Mouse (Mus musculus) brain, embryonic 14.5 days (tissue): ENCODE data around the gene Trim58. TPM values are rescaled to one million over a fixed set of nuclear protein-coding genes. Genes with fewer than 3 reads are reported as not detected.

Experiments used
- DNase-seq: peaks from one replicate; pipeline ENCODE4 v3.0.0-alpha.2; 2011; ENCODE audit warnings: low read depth
- CTCF ChIP-seq: fragments of 200-500 bp; IDR thresholded peaks from 2 replicates; pipeline ENCODE4 v1.5.1; 2012; ENCODE audit warnings: inconsistent platforms, mild to moderate bottlenecking, moderate library complexity, borderline replicate concordance; ENCODE audit not compliant: insufficient read depth, insufficient read length; ENCODE audit errors: extremely low read depth
- POLR2A ChIP-seq: fragments of 200-500 bp; IDR thresholded peaks from 2 replicates; pipeline ENCODE4 v1.6.1; 2012; ENCODE audit warnings: mild to moderate bottlenecking, inconsistent platforms, borderline replicate concordance; ENCODE audit not compliant: poor library complexity, insufficient read depth, insufficient read length, severe bottlenecking; ENCODE audit errors: extremely low read depth
- polyA plus RNA-seq: library from polyadenylated mRNA; depleted of rRNA; stranded (reverse); fragments of >200 nt; gene quantifications from 2 replicates; pipeline ENCODE4 v1.2.3, GENCODE M21; 2012

The Trim58 gene
- polyA plus RNA-seq, 1 experiment, result 0.11 TPM

DNA sequence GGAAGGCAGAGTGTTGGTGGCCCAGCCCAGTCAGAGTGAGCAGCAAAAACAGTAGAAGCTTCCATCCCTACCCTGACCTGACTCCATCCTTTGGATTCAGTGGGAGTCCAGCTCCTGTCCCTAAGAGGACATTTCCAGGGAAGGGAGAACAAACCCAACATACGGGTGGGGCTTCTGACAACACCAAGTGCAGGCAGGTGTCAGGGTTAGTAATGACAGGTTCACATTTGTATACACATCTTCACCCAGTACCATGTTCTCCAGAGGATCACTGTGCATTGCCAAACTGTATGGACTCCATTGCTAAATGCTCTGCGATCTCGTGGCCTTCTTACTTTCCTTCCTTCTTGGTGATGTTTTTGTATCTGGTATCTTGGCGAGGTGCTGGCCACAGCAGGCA lies 24.3 kb upstream of the Trim58 start, which contains the start of gene 2210407C18Rik:
TSS of gene 2210407C18Rik (minus strand) at position 101 of the 400 bp plus-strand sequence.
- TF ChIP-seq POLR2A, result no peak
- no peak for TF ChIP-seq CTCF
- DNase-seq, result no peak

DNA sequence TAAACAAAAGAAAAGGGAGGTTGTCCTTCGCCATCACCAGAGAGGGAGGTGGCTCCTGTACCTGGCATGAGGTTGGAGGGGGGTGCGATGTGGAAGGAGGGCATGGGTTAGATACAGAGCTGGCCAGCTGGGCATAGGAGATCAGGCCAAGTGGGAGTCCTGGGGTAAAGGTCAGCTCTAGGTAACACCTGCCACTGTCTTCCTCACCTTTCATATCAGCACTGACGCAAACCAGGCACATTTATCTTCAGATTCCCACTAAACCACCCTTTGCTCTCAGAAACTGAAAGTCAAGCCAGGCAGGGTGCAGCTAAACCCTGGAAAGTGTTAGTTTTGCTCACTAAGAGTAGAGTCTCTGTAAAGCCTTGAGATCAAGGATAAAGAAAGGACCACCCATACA lies 21.9 kb upstream of the Trim58 start:
- DNase-seq, result no peak
- no peak for TF ChIP-seq CTCF

DNA sequence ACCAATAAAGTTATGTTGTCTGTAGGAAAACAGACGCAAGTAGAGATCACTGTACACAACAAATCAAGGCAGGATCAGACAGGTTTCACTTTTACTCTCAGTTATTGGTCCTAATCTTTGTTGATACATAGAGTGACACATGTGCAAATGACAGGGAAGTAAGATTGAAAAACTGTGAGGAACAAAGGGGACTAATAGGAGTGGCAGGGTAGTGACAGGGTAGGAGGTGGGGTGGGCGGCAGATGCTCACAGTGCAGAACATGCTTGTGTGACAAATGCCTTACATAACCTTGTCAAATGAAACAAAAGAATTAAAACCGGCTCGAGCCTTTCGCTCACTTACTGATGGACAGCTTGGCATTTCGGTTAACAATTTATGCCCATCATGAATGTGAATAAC lies 21.5 kb upstream of the Trim58 start:
- peak; percentile 31 for DNase-seq
- TF ChIP-seq CTCF, result no peak

DNA sequence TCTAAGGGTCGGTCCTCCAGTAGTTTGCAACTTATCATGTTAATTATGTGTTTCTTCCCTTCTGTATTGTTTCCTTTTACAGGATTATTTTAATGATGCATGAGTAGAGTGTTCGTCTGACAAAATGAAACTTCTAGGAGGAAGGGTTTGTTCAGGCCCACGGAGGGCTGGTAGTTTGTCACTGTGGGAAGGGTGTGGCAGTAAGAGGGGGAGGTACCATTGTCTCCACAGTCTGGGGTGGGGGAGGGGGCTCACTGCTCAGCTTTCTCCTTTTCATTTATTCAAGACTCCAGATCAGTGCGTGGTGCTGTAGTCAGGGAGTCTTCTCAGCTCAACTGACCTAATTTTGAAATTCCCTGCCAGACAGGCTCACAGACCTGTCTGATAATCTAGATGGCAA lies 14.1 kb upstream of the Trim58 start:
- no peak for DNase-seq
- TF ChIP-seq POLR2A (no peak), CTCF (no peak)

DNA sequence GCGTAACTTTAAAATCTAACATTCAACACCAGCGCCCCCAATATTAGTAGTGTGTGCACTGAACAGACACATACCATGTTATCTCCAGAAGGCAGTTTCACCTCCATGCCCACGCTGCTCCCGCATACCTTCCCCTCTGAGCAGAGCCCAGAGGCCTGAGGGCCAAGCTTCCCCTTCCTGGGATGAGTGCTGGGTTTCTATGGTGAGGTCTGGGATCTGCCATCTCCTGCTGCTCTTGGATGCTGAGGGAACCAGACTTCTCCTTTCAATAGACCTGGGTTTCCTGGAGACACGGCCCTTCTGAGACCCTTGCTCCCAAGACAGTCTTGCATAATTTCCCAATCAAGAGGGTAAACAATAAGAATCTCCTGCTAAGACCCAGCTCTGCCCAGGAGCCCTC lies 9.9 kb upstream of the Trim58 start, which contains the start of gene Olfr323:
TSS of gene Olfr323 (minus strand) at position 101 of the 400 bp plus-strand sequence.
- DNase-seq, result no peak
- TF ChIP-seq CTCF (no peak), POLR2A (no peak)

DNA sequence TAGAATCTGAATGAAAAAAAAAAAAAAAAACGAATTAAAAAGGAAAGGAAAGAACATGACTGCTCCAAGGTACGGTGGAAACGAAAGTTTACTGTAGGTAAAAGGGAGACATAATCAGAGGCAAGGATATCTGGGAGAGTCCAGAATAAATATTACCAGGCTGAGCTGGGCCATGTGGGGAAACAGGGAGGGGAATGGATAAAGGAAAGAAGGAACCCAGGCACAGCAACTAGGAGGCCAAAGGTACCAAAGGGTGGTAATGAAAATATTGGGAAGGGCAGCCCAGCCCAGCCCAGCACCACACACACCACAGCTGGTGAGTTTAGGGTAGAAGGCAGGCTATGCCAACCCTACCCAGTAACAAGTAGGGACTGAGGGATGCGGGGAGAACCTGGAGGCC lies 5.4 kb upstream of the Trim58 start:
- DNase-seq, result no peak
- TF ChIP-seq CTCF (no peak), POLR2A (no peak)

DNA sequence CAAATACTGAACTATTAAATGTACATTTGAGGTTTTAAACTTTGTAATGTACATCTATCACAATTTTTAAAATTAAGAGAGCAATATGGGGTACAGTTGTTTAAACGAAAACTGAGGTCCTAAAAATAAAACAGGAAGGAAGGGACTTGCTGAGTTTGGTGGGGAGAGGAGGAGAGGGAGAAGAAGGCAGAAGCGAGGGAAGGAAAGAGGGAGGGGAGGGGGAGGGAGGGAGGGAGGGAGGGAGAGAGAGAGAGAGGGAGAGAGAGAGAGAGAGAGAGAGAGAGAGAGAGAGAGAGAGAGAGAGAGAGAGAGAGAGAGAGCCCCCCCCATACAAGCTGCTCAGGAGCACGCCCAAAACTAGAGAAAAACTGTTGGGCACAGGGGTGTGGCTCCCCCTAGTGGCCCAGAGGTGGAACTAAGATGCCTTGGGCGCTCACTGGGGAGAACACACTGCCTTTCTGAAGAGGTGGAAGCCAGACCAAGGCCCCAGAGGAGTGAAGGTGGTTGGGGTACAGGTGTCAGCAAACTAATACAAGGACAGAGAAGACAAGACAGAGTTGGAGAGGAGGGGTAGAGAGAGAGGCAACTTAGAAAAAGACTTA lies 3.8 kb upstream of the Trim58 start:
- TF ChIP-seq POLR2A (no peak), CTCF (peak; percentile 90)
- DNase-seq, result peak; percentile 66

DNA sequence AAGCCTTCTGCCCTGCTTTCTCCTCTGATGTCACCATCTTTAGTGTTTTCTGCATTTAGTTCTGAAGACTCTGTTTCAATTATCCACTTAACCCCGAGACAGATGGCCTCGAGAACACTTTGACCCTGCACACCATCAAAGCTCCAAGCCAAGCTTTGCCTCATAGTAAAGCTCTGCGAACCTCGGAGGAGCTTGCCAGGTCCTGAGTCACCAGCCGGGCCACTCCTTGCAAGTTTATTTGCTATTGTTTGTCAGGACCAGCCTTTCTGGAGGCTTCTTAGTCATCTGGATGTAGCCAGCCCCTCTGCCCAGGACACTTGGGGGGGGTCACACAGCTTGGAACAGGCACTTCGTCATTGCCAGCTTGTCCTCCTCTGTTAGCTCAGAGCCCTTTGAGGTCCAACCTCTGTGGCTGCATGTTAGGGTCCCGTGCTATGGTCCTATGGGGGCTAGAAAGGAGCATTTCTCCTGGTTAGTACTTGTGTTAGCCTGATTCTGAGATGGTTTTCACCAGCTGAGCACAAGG lies 2.0 kb upstream of the Trim58 start:
- no peak for DNase-seq
- TF ChIP-seq CTCF (no peak), POLR2A (no peak)

DNA sequence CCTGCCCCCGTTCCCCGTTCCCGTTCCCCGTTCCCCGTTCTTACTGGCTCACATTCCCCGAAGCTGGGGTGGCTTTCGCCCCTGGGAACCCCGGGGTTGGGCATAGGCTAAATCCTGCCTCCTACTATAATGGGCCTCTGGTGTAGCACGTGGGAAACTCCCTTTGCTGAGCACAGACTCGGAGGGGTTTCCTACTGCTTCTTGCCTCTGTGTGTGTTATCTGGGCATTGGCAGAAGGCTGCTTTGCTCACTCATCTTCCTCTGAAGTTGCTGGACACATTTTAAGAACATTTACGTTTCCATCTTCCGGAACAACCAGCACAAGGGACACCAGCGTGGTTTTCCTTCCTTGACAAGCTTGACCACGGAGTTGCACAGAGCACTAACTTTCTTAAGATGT lies 792 bp downstream of the Trim58 start:
- no peak for DNase-seq
- TF ChIP-seq POLR2A (no peak), CTCF (no peak)

DNA sequence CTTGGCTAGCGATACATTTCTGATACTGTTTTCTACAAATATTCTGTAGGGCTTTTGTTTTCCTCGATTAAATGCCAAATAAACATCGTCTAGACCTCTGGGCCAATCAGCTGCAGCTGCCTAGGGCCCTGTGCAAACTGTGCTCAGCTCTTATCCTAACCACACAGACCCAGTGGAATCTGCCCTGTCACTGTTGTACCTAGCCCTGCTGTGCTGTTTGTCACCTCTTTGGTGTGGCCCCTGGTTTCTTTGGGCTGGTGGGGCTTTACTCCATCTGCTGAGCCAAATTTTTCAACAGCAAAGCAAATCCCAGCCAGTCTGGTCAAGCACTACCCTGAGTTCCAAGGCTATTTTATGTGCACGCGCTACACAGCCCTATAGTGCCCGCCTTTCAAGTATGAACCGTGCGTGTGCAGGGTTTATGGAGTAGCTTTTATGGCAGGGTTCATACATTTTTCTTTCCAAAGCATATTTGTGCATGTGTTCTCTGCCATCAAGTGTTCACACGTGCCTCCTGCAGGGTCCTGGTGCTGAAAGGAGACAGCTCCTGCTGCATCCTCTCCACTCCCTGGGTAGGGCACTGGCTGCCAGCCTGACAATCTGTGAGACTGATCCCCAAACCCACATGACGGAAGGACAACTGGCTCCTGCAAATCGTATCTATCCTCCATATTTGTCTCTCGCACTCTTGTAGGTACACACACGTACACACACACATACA lies 1.5 kb downstream of the Trim58 start:
- DNase-seq, result peak; percentile 22
- TF ChIP-seq POLR2A, result no peak
- no peak for TF ChIP-seq CTCF

DNA sequence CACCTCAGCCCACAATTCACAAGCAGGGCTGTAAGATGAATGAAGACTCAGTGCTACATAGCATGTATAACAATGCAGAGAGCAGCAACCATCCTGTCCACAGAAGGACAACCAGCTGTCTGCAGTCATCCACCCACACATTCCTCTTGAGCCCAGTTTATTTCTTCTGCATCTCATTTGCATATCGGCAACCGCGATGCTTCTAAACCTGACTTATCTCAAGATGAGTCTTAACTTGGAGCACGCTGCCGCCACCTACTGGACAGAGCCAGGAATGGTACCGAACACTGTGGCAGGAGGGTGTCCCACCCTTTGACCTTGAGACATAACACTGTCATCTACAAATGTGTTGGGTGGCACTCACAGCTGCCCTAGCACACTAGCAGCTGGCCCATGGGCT lies 3.1 kb downstream of the Trim58 start:
- TF ChIP-seq CTCF, result peak; percentile 56; the same call in 1 of the 2 replicates
- no peak for TF ChIP-seq POLR2A
- peak; percentile 22 for DNase-seq

DNA sequence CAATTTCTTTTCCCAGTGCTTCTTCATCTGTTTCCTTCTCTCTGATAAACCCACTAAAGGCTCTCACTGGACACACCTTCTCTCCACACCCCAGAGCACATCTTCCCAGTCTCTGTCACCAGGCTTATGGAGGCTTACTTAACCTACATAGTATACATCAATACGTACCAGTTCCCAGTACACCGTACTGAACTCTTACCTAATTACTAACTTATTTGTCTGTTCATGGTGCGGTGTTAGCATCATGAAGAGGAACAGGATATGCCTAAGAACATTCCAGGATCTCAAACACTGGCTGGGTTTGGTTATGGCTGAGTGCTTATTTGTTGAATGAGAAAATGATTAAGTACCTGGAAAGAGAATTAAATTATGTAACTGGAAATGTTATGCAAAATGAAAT lies 14.9 kb downstream of the Trim58 start:
- TF ChIP-seq CTCF (no peak), POLR2A (no peak)
- no peak for DNase-seq
